Mouse (Mus musculus) testis, adult 2 months (tissue): ENCODE measurements around the gene Angpt4. TPM values are rescaled to one million over a fixed set of nuclear protein-coding genes. Genes with fewer than 3 reads are reported as not detected.

Experiments
- H3K27ac ChIP-seq: fragments of 200-500 bp; 2 replicates; pipeline ENCODE4 v1.5.1; 2012; ENCODE audit warnings: low read depth, low read length; ENCODE audit not compliant: control insufficient read depth, insufficient read depth
- H3K27me3 ChIP-seq: fragments of 200-500 bp; 2 replicates; pipeline ENCODE4 v1.6.1; 2012; ENCODE audit warnings: mild to moderate bottlenecking, low read length, moderate library complexity; ENCODE audit not compliant: control insufficient read depth, insufficient read depth
- H3K36me3 ChIP-seq: fragments of 200-500 bp; 2 replicates; pipeline ENCODE4 v1.6.1; 2012; ENCODE audit warnings: mild to moderate bottlenecking, low read length; ENCODE audit not compliant: control insufficient read depth, insufficient read depth
- H3K4me1 ChIP-seq: fragments of 200-500 bp; 2 replicates; pipeline ENCODE4 v1.6.1; 2012; ENCODE audit warnings: low read length; ENCODE audit not compliant: control insufficient read depth, insufficient read depth
- H3K4me3 ChIP-seq: fragments of 200-500 bp; 2 replicates; pipeline ENCODE4 v1.5.1; 2012; ENCODE audit warnings: low read depth, mild to moderate bottlenecking, low read length, moderate library complexity, mixed read lengths; ENCODE audit not compliant: control insufficient read depth
- CTCF ChIP-seq: fragments of 200-500 bp; IDR thresholded peaks from 2 replicates; pipeline ENCODE4 v1.5.1; 2012; ENCODE audit warnings: low read depth, mild to moderate bottlenecking, inconsistent platforms, low read length, moderate library complexity; ENCODE audit not compliant: control insufficient read depth, insufficient read depth, insufficient replicate concordance
- POLR2A ChIP-seq: fragments of 200-500 bp; IDR thresholded peaks from 2 replicates; pipeline ENCODE4 v1.6.1; 2012; ENCODE audit warnings: low read depth, mild to moderate bottlenecking, inconsistent platforms, low read length, moderate library complexity; ENCODE audit not compliant: control insufficient read depth
- polyA plus RNA-seq: library from polyadenylated mRNA; depleted of rRNA; stranded (reverse); fragments of >200 nt; gene quantifications from 2 replicates; pipeline ENCODE4 v1.2.3, GENCODE M21; 2012

The Angpt4 gene
- polyA plus RNA-seq, 1 experiment: 2.5 TPM

DNA sequence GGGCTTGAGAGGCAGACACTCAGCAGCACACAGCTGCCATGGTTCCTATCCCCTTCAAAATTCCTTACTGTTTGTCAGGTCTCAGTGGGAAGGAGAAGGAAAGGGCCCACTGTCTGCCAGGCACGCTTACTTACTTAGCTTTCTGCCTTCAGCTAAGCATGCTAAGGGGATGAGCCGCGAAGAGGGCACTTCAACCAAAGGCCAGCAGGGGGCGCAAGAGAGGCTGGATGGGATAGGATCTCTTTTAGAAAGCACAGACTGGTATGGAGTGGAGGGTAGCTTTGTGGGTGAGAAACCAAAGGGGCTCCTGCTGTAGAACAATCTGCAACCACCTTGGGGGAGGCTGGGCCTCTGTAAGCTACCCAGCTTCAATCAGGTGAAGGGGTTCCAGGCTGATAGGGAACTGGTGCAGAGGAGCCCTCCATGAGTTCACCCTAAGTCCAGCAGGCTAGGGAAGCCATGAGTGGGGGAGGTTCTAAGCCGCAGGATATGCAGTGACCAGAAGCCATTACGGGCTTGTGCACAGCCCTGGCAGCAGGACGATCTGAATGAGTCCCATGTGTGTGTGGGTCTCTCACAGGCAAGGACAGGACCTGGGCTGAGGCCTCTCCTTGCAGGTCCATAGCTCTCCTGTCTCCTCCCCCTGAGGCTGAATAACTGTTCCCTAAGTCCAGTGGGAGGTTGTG is 19.5 kb downstream of the Angpt4 start:
- TF ChIP-seq CTCF (peak; percentile 95), POLR2A (no peak)
- no peak overlapping the region for H3K27ac ChIP-seq

DNA sequence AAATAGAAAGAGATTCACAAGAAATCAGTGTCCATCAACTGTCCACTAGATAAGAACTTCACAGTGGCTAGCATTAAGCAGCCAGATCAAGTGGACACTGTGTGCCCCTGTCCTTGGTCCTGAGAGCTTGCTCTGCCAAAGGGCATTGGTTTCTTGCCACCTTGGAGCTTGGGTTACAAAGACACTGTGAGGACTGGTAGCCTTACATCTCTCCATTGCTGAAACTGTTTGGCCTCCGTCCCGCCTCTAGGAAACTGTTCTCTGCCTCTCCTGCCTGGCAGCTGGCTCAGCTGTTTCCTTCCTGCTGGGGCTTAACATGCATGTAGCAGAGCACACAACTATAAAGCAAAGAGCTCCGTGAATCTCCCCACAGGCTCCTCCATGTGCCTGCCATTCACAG is 26.9 kb downstream of the Angpt4 start:
- H3K36me3 ChIP-seq: no peaks in the 10 kb centered on the region
- TF ChIP-seq CTCF (no peak), POLR2A (no peak)
- no peak overlapping the region for H3K4me3 ChIP-seq
- peaks cover 4% of the 10 kb centered on the region; the same call in 1 of the 2 replicates for H3K4me1 ChIP-seq
- H3K27ac ChIP-seq: no peak overlapping the region; the same call in 1 of the 2 replicates
- no peaks in the 10 kb centered on the region for H3K27me3 ChIP-seq

More for the DNA sequence above, 19.5 kb downstream of the Angpt4 start:
- no peaks in the 10 kb centered on the region for H3K27me3 ChIP-seq
- H3K4me3 ChIP-seq: no peak overlapping the region
- H3K36me3 ChIP-seq: no peaks in the 10 kb centered on the region
- H3K4me1 ChIP-seq: no peaks in the 10 kb centered on the region; the same call in 1 of the 2 replicates

DNA sequence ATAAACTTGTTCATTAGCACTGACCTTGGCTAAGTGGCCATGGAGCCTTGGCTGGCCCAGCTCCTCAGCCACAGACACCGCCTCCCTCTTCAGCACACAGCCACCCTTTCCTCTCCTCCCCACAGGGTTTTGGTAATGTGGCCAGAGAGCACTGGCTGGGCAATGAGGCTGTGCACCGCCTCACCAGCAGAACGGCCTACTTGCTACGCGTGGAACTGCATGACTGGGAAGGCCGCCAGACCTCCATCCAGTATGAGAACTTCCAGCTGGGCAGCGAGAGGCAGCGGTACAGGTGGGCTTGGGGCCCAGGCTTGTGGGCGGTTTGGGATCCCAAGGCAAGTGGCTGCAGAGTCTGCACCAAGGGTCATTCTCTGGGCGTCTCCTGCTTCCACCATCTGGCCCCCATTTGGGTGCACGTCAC is 27.8 kb downstream of the Angpt4 start:
- Histone ChIP-seq H3K27ac (no peak overlapping the region), H3K27me3 (no peaks in the 10 kb centered on the region)
- no peak for TF ChIP-seq CTCF
- TF ChIP-seq POLR2A: no peak

GRCm38 (mm10) chr2:151939651-151940420 is 28.8 kb downstream of the Angpt4 start:
- TF ChIP-seq CTCF (no peak), POLR2A (no peak)
- no peak overlapping the region for H3K27ac ChIP-seq
- H3K36me3 ChIP-seq: no peaks in the 10 kb centered on the region
- H3K4me1 ChIP-seq: peaks cover 4% of the 10 kb centered on the region; the same call in 1 of the 2 replicates
- H3K4me3 ChIP-seq: no peak overlapping the region
- H3K27me3 ChIP-seq: no peaks in the 10 kb centered on the region

More for the DNA sequence above, 27.8 kb downstream of the Angpt4 start:
- Histone ChIP-seq H3K4me3 (no peak overlapping the region), H3K36me3 (no peaks in the 10 kb centered on the region), H3K4me1 (peaks cover 4% of the 10 kb centered on the region; the same call in 1 of the 2 replicates)

- peak; percentile 35; the same call in 1 of the 2 replicates for TF ChIP-seq CTCF
- TF ChIP-seq POLR2A: no peak
- Histone ChIP-seq H3K4me1 (peaks cover 4% of the 10 kb centered on the region; the same call in 1 of the 2 replicates), H3K36me3 (no peaks in the 10 kb centered on the region), H3K27me3 (no peaks in the 10 kb centered on the region), H3K27ac (no peak overlapping the region), H3K4me3 (no peak overlapping the region)
Observed at GRCm38 (mm10) chr2:151941269-151941668, 30.3 kb downstream of the Angpt4 start.

DNA sequence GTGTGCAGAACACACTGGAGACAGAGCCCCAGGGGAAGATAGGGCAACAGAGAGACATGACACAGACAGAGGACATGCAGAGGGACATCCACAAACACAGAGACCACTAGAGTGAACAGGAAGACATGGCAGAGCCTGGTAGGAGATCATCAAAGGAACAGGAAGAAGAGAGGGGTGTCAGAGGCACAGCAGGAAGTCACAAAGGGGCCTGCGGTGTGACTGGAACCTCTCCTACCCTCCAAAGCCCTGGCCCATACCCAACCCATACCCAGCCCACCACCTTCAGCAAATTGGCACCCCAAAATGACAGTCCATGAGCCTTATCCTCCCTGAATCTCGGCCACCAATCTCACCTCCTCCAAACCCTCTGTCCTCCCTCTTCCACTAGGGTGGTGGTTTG is 33.1 kb downstream of the Angpt4 start:
- no peaks in the 10 kb centered on the region for H3K4me1 ChIP-seq
- no peaks in the 10 kb centered on the region for H3K27me3 ChIP-seq
- no peak overlapping the region for H3K4me3 ChIP-seq
- no peaks in the 10 kb centered on the region for H3K36me3 ChIP-seq
- no peak for TF ChIP-seq CTCF
- TF ChIP-seq POLR2A: no peak
- H3K27ac ChIP-seq: no peak overlapping the region

DNA sequence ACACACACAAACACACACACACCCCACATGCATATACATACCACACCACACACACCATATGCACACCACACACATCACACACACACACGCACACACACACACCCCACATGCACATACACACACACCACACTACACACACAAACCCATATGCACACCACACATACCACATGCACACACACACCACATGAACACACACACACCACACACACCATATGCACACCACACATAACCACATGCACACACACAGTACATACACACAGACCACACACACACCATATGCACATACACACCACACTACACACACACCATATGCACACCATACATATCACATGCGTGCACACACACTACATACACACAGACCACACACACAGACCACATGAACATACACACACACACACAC is 36.6 kb downstream of the Angpt4 start:
- H3K27me3 ChIP-seq: no peaks in the 10 kb centered on the region
- TF ChIP-seq CTCF: no peak
- TF ChIP-seq POLR2A: no peak
- no peaks in the 10 kb centered on the region for H3K4me1 ChIP-seq
- no peak overlapping the region for H3K27ac ChIP-seq
- H3K4me3 ChIP-seq: no peak overlapping the region
- no peaks in the 10 kb centered on the region for H3K36me3 ChIP-seq
